Mouse (Mus musculus) C2C12 (cell line): ENCODE data around the gene Yipf1. TPM values are rescaled to one million over a fixed set of nuclear protein-coding genes. Genes with fewer than 3 reads are reported as not detected.
"Not testable (repeated sequence)": the region's sequence is repeated elsewhere in the genome, so short reads cannot be mapped to it uniquely, and the experiment has no call there.

Experiments used
- H3K27me3 ChIP-seq: one replicate; pipeline ENCODE4 v1.6.1; 2011; ENCODE audit not compliant: control insufficient read depth, insufficient read depth, insufficient read length
- H3K36me3 ChIP-seq: one replicate; pipeline ENCODE4 v1.6.1; 2011; ENCODE audit not compliant: control insufficient read depth, insufficient read depth
- H3K4me3 ChIP-seq: one replicate; pipeline ENCODE4 v1.5.1; 2011; ENCODE audit warnings: mild to moderate bottlenecking, control low read depth; ENCODE audit not compliant: poor library complexity, insufficient read depth, severe bottlenecking
- H3K79me2 ChIP-seq: one replicate; pipeline ENCODE4 v1.6.1; 2011; ENCODE audit not compliant: control insufficient read depth, insufficient read depth
- H3K79me3 ChIP-seq: one replicate; pipeline ENCODE4 v1.6.1; 2011; ENCODE audit warnings: low read depth, control low read depth
- H3ac ChIP-seq: one replicate; pipeline ENCODE3; 2011; ENCODE audit warnings: low read depth; ENCODE audit not compliant: control insufficient read depth, insufficient read length
- CEBPB ChIP-seq: IDR thresholded peaks from one replicate; pipeline ENCODE4 v1.6.1; 2011; ENCODE audit warnings: low read depth, mild to moderate bottlenecking, control low read depth, moderate library complexity
- CTCF ChIP-seq: IDR thresholded peaks from one replicate; pipeline ENCODE4 v1.5.1; 2011; ENCODE audit not compliant: control insufficient read depth, insufficient read depth, insufficient read length
- FOSL1 ChIP-seq: IDR thresholded peaks from one replicate; pipeline ENCODE4 v1.8.0; 2011; ENCODE audit warnings: mild to moderate bottlenecking, low read length; ENCODE audit not compliant: poor library complexity, insufficient read depth, severe bottlenecking
- MAX ChIP-seq: IDR thresholded peaks from one replicate; pipeline ENCODE4 v1.6.1; 2011; ENCODE audit warnings: mild to moderate bottlenecking, control low read depth
- MYOD1 ChIP-seq: IDR thresholded peaks from one replicate; pipeline ENCODE4 v1.6.1; 2011; ENCODE audit warnings: low read depth; ENCODE audit not compliant: control insufficient read depth, insufficient read length
- MYOG ChIP-seq: IDR thresholded peaks from one replicate; pipeline ENCODE4 v1.6.1; 2011; ENCODE audit not compliant: control insufficient read depth, insufficient read length; ENCODE audit errors: extremely low read depth
- USF1 ChIP-seq: IDR thresholded peaks from one replicate; pipeline ENCODE4 v1.6.1; 2011; ENCODE audit warnings: low read depth, mild to moderate bottlenecking, control low read depth, moderate library complexity
- polyA plus RNA-seq: library from polyadenylated mRNA; unstranded; fragments of >200 nt; fragmentation: generic; extraction: Trizol; gene quantifications from one replicate; pipeline ENCODE4 v1.2.1, GENCODE M21; 2012; ENCODE audit warnings: missing spikeins

Yipf1 gene
- polyA plus RNA-seq, 1 experiment, result 35.1 TPM

DNA sequence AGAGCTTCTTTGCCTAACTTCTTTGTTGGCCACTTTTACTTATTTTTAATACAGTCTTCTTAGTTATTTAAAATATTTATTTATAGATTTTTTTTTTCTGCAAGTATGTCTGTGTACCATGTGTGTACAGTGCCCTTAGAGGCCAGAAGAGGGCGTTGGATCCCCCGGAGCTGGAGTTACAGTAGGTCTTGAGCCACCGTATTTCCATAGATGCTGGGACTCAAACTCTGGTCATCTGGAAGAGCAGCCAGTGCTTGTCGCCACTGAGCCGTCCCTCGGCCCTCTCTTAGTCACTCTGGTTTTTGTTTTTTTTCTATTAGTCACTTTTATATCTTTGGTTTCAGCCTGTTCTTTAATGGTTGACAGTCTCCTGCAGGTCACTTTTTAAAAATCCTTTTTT lies 49.4 kb downstream of the Yipf1 start:
- TF ChIP-seq MYOD1, result no peak
- TF ChIP-seq MYOG, result no peak
- no peak for TF ChIP-seq FOSL1
- TF ChIP-seq CEBPB, result no peak
- TF ChIP-seq MAX, result no peak
- no peak for TF ChIP-seq USF1
- TF ChIP-seq CTCF, result no peak
- Histone ChIP-seq H3K79me3 (peaks cover 5% of the 10 kb centered on the region), H3K27me3 (no peaks in the 10 kb centered on the region), H3K79me2 (peaks cover 8% of the 10 kb centered on the region), H3K4me3 (no peak overlapping the region), H3K36me3 (no peaks in the 10 kb centered on the region), H3ac (no peak overlapping the region)

DNA sequence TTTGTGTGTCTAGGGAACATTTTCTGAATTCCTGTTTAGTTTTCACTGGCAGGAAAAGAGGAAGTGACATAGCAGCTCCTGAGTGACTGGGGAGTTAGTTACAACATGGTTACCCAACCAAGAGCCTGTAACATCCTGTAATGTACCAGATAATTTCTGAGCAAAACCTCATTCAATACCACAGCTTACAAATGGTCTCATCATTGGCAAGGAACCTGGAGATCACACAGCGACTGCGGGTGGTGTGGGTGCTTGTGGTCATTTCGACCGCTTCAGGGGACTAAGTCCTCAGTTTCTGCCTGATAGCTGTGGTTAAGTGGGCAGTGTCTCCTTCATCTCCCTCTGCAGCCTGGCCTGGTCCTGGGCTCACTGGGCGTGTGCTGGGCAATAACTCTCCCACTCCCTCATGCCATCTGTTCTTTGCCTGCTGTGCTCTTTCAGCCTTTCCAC lies 50.1 kb downstream of the Yipf1 start:
- H3K79me2 ChIP-seq, result peaks cover 14% of the 10 kb centered on the region
- H3K36me3 ChIP-seq, result no peaks in the 10 kb centered on the region
- TF ChIP-seq CEBPB, result peak; percentile 88
- TF ChIP-seq FOSL1, result no peak
- TF ChIP-seq CTCF, result no peak
- peak; percentile 71 for TF ChIP-seq MYOD1
- TF ChIP-seq MAX, result peak; percentile 57
- H3K4me3 ChIP-seq, result no peak overlapping the region
- H3K79me3 ChIP-seq, result peaks cover 11% of the 10 kb centered on the region
- no peak overlapping the region for H3ac ChIP-seq
- no peaks in the 10 kb centered on the region for H3K27me3 ChIP-seq

DNA sequence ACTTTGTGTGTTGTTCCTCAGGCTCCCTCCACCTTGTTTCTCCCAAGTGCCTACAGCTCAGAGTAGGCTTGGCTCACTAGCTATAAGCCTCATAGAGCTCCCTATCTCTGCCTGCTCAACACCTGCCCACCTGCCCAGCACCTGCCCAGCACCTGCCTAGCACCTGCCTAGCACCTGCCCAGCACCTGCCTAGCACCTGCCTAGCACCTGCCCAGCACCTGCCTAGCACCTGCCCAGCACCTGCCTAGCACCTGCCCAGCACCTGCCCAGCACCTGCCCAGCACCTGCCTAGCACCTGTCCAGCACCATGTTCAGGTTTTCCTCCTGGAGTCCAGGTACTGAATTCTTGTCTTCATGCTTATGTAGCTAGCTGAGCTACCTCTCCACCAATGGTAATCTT lies 52.2 kb downstream of the Yipf1 start:
- not testable (repeated sequence) for H3K27me3 ChIP-seq
- H3K79me2 ChIP-seq, result peaks cover 35% of the 10 kb centered on the region

DNA sequence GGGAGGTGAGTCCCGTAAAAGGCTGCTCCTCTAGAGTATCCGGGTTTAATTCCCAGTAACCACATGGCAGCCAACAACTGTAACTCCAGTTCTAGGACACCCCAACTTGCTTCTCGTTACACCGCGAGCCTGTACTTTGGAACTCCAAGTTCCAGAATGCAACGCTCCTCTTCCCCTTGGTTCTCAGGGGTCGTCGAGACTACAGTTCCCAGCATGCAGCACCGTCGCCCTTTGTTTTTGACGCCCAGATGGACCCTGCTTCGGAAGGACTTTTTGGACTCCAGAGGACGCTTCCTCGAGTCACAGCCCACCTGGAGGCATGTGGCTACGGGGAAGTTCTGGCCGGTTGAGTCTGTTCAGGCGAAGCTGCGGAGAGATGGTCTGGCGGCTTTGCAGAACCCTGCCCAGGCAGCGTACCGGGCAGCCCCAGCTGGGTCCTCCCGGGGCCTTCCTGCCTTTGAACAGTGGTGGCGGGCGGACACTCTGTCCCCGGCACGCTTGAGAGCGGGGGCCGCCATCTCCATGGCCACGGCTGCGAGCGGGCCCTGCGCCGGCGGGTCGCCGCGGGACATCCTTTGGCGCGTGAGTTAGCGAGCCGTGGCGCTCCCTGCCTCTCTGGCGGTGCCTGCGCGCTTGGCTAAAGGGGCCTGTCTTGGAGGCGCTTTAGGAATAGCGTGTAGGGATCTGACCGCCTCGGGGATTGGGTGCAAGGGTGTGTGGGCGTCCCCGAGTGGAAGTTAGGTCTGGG lies 53.6 kb downstream of the Yipf1 start, which contains the start of gene Ndc1:
Gene Ndc1, plus strand, starts transcription at position 218 of the 748 bp plus-strand sequence.
- peaks cover 46% of the 10 kb centered on the region for H3K79me2 ChIP-seq
- H3K36me3 ChIP-seq, result peaks cover 32% of the 10 kb centered on the region
- H3K27me3 ChIP-seq, result no peaks in the 10 kb centered on the region
- no peak for TF ChIP-seq CEBPB
- TF ChIP-seq USF1, result no peak
- TF ChIP-seq CTCF, result no peak
- no peak for TF ChIP-seq MYOG
- TF ChIP-seq MAX, result peak; percentile 97
- H3ac ChIP-seq, result peak within 1 kb of the TSS; percentile 99
- H3K79me3 ChIP-seq, result peaks cover 21% of the 10 kb centered on the region
- peak within 1 kb of the TSS; percentile 78 for H3K4me3 ChIP-seq

More for the DNA sequence above, 52.2 kb downstream of the Yipf1 start:
- H3K36me3 ChIP-seq, result peaks cover 19% of the 10 kb centered on the region
- not testable (repeated sequence) for H3K4me3 ChIP-seq, H3ac ChIP-seq
- H3K79me3 ChIP-seq, result peaks cover 21% of the 10 kb centered on the region

DNA sequence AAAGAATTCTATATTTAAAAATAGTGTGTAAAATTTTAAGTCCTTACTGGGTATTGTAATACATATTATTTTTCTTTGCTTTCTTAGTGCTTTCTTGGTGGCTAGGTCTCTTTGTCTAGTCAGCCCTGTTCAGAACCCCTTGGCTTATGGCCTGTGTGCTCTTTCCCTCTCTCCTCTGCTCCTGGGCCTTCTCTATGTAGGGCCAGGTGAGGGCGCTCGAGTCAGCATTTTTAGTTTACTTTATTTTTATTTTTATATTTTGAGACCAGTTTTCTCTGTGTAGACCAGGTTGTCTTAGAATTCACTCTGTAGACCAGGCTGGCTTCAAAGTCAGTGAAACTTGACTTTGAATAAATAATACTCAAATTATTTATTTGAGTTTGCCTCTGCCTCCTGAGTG lies 58.1 kb downstream of the Yipf1 start:
- H3K36me3 ChIP-seq, result peaks cover 74% of the 10 kb centered on the region

DNA sequence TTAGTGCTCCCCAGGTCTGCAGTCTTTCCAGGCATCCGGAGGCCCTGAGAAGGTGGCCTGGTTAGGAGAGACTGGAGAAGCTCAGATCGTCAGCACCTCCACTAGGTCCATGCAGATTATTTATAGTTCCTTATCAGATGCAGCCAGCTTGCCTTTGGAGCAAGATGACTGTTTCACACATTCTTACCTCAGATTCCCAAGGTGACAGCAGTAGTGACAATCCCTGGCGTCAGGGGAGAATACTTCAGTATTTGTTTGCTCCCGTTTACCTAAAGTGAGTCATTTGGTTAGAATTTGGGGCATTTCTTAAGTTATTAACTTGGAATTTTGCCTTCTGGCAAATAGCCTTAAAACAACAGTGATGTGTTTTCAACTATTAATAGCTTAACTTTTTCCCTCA lies 60.5 kb downstream of the Yipf1 start:
- Histone ChIP-seq H3ac (no peak overlapping the region), H3K79me2 (peaks cover 58% of the 10 kb centered on the region), H3K36me3 (peaks cover 81% of the 10 kb centered on the region), H3K79me3 (peaks cover 10% of the 10 kb centered on the region), H3K27me3 (no peaks in the 10 kb centered on the region), H3K4me3 (no peak overlapping the region)
- TF ChIP-seq CTCF, result no peak
- no peak for TF ChIP-seq MAX
- no peak for TF ChIP-seq FOSL1
- no peak for TF ChIP-seq MYOD1
- TF ChIP-seq USF1, result no peak
- no peak for TF ChIP-seq MYOG
- no peak for TF ChIP-seq CEBPB

More for the DNA sequence above, 58.1 kb downstream of the Yipf1 start:
- no peak overlapping the region for H3K4me3 ChIP-seq
- H3K79me2 ChIP-seq, result peaks cover 71% of the 10 kb centered on the region
- H3K79me3 ChIP-seq, result peaks cover 26% of the 10 kb centered on the region
- H3K27me3 ChIP-seq, result no peaks in the 10 kb centered on the region
- H3ac ChIP-seq, result no peak overlapping the region
- TF ChIP-seq FOSL1 (no peak), MAX (no peak), CEBPB (no peak), MYOG (no peak), USF1 (no peak), CTCF (no peak)
